Mouse (Mus musculus) lung, postnatal 0 days (tissue): ENCODE data around the gene Slc12a3. TPM values are rescaled to one million over a fixed set of nuclear protein-coding genes. Genes with fewer than 3 reads are reported as not detected.

Experiments used
- ATAC-seq: fragments of 200-750 bp; cut with Nextera tagmentation; 2 replicates; pipeline ENCODE4 v1.8.0; 2017; ENCODE audit warnings: moderate library complexity
- DNase-seq: peaks from one replicate; pipeline ENCODE4 v3.0.0-alpha.2; 2016; ENCODE audit warnings: low spot score
- H3K27ac ChIP-seq: fragments of 300-500 bp; sonication (generic); 2 replicates; pipeline ENCODE4 v1.5.1; 2014; ENCODE audit warnings: antibody characterized with exemption, mild to moderate bottlenecking, low read length, mixed read lengths
- H3K27me3 ChIP-seq: fragments of 300-500 bp; sonication (generic); replicated peaks from 2 replicates; pipeline ENCODE4 v1.6.1; 2014; ENCODE audit warnings: low read length, mixed read lengths; ENCODE audit not compliant: insufficient read depth
- H3K36me3 ChIP-seq: fragments of 300-500 bp; sonication (generic); 2 replicates; pipeline ENCODE4 v1.6.1; 2014; ENCODE audit warnings: low read length, mixed read lengths; ENCODE audit not compliant: insufficient read depth
- H3K4me1 ChIP-seq: fragments of 300-500 bp; sonication (generic); 2 replicates; pipeline ENCODE4 v1.6.1; 2014; ENCODE audit warnings: antibody characterized with exemption, low read depth, low read length, mixed read lengths; ENCODE audit not compliant: insufficient read depth
- H3K4me2 ChIP-seq: fragments of 300-500 bp; sonication (generic); replicated peaks from 2 replicates; pipeline ENCODE4 v1.6.1; 2014; ENCODE audit warnings: low read depth, mild to moderate bottlenecking, low read length, moderate library complexity, mixed read lengths
- H3K4me3 ChIP-seq: fragments of 300-500 bp; sonication (generic); 2 replicates; pipeline ENCODE4 v1.5.1; 2014; ENCODE audit warnings: low read depth, low read length
- H3K9ac ChIP-seq: fragments of 300-500 bp; sonication (generic); replicated peaks from 2 replicates; pipeline ENCODE4 v1.6.1; 2014; ENCODE audit warnings: low read depth, mild to moderate bottlenecking
- H3K9me3 ChIP-seq: fragments of 300-500 bp; sonication (generic); 2 replicates; pipeline ENCODE4 v1.6.1; 2016; ENCODE audit warnings: low read length, mixed read lengths
- CTCF ChIP-seq: IDR thresholded peaks from 2 replicates; pipeline ENCODE4 v1.5.1; 2016; ENCODE audit warnings: antibody characterized with exemption, mild to moderate bottlenecking
- EP300 ChIP-seq: IDR thresholded peaks from 2 replicates; pipeline ENCODE4 v1.6.1; 2016; ENCODE audit warnings: antibody characterized with exemption, mild to moderate bottlenecking, control low read depth
- WGBS: fragments of 180-500 bp; shearing (Covaris S2); extraction: QIAGEN DNeasy Blood & Tissue Kit; methylation state at CpG from one replicate; pipeline ENCODE4 v1.1.7; 2014; 5-methylcytosine and 5-hydroxymethylcytosine counted together
- polyA plus RNA-seq: library from polyadenylated mRNA; unstranded; fragments of >200 nt; fragmentation: Nextera tagmentation; extraction: Ambion mirVana; gene quantifications from 2 replicates; pipeline ENCODE4 v1.2.1, GENCODE M21; 2015

The Slc12a3 gene
- polyA plus RNA-seq, 1 experiment from 2014 or later = 0.12 TPM

- Histone ChIP-seq H3K4me3 (no peak overlapping the region), H3K36me3 (no peaks in the 10 kb centered on the region), H3K27me3 (no peaks in the 10 kb centered on the region), H3K9ac (no peak overlapping the region), H3K4me2 (no peak overlapping the region), H3K9me3 (no peaks in the 10 kb centered on the region), H3K27ac (peak overlapping the region; percentile 95), H3K4me1 (peaks cover 18% of the 10 kb centered on the region)
- TF ChIP-seq EP300 (peak; percentile 90), CTCF (no peak)
- ATAC-seq = peak; percentile 87
- DNase-seq = peak; percentile 89
- WGBS = 43% methylated on average over 7 of the region's 7 CpGs
These were observed 25.1 kb downstream of the Slc12a3 start for GRCm38 (mm10) chr8:94354069-94354531.

DNA sequence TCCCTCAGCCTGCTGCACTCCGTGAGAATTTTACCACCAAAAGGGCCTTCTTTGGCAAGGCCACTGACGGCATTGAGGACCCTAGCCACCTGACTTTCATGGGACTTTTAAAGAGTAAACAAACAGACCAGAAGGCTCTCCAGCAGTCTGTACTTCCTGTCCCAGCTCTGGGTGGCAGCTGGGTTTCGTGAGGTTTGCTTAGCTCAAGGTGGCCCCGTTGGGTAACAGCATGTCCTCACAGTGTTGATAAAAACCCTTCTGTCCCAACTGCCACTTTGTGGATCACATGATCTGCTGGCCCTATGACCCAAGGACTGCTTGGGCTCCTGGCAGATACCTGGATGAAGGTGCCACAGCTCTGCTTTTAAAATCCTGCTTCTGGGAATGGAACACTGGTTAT lies 25.6 kb downstream of the Slc12a3 start:
- H3K27me3 ChIP-seq = no peaks in the 10 kb centered on the region
- H3K4me3 ChIP-seq = no peak overlapping the region
- H3K9me3 ChIP-seq = no peaks in the 10 kb centered on the region
- H3K9ac ChIP-seq = no peak overlapping the region
- 19% methylated on average over 4 of the region's 4 CpGs for WGBS
- peak; percentile 92 for DNase-seq
- peak overlapping the region; percentile 95 for H3K27ac ChIP-seq
- H3K36me3 ChIP-seq = no peaks in the 10 kb centered on the region
- H3K4me1 ChIP-seq = peaks cover 19% of the 10 kb centered on the region
- TF ChIP-seq CTCF = no peak
- TF ChIP-seq EP300 = peak; percentile 98
- peak; percentile 91 for ATAC-seq
- H3K4me2 ChIP-seq = no peak overlapping the region

GRCm38 (mm10) chr8:94357220-94357619 lies 28.2 kb downstream of the Slc12a3 start:
- H3K4me1 ChIP-seq = peaks cover 26% of the 10 kb centered on the region
- H3K9me3 ChIP-seq = no peaks in the 10 kb centered on the region
- 0 out of 2 replicates have a peak overlapping the region, but pooled peaks have one; percentile 64 for H3K27ac ChIP-seq
- H3K4me3 ChIP-seq = no peak overlapping the region
- ATAC-seq = no peak
- no peaks in the 10 kb centered on the region for H3K36me3 ChIP-seq
- no peaks in the 10 kb centered on the region for H3K27me3 ChIP-seq
- no peak overlapping the region for H3K9ac ChIP-seq
- no peak for TF ChIP-seq CTCF
- no peak for TF ChIP-seq EP300
- whole genome bisulfite sequencing = 47% methylated on average over 6 of the region's 6 CpGs
- no peak overlapping the region for H3K4me2 ChIP-seq
- DNase-seq = no peak

GRCm38 (mm10) chr8:94358541-94358940 lies 29.5 kb downstream of the Slc12a3 start:
- Histone ChIP-seq H3K4me2 (no peak overlapping the region), H3K27ac (peak overlapping the region; percentile 64), H3K27me3 (no peaks in the 10 kb centered on the region), H3K9me3 (no peaks in the 10 kb centered on the region), H3K4me3 (no peak overlapping the region), H3K9ac (no peak overlapping the region), H3K4me1 (peaks cover 37% of the 10 kb centered on the region), H3K36me3 (no peaks in the 10 kb centered on the region)
- ATAC-seq = peak; percentile 36
- WGBS = 16% methylated on average over 5 of the region's 5 CpGs
- peak; percentile 89 for DNase-seq
- TF ChIP-seq EP300 = peak; percentile 93
- TF ChIP-seq CTCF = no peak

DNA sequence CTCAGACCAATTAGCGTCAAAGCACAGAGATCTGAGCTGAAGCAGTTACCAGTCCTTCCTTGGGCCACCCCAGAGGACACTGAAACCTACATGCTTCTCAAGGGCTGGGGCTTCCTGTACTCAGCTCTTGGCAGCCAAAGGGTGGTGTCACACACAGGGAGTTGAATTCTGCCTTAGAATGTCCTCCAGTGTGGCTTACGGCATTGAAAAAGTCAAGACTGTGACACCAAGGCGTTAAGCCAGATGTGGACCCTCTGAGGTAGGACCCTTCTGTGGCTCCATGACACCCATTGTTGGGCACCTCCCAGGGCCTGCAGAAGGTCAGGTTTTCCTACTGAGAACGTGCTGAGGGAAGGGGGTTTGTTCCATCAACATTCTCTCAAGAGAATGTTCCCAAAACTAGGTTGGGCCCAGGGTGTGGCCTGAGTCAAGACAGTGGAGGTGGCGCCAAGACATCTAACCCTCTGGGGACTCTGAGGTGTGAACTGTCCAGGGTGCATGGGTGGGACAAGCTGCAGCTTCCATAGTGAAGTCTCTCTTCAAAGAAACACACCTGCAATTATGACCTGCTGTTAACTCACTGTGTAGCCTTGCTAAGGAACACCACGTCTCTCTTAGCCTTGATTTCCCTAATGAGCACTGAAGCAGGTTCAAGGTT lies 32.9 kb downstream of the Slc12a3 start:
- H3K9me3 ChIP-seq = no peaks in the 10 kb centered on the region
- H3K27ac ChIP-seq = peak overlapping the region; percentile 93
- no peak overlapping the region for H3K4me3 ChIP-seq
- no peaks in the 10 kb centered on the region for H3K36me3 ChIP-seq
- no peak overlapping the region for H3K9ac ChIP-seq
- peaks cover 34% of the 10 kb centered on the region for H3K4me1 ChIP-seq
- H3K27me3 ChIP-seq = no peaks in the 10 kb centered on the region
- 68% methylated on average over 6 of the region's 6 CpGs for WGBS
- TF ChIP-seq EP300 (peak; percentile 18; the same call in 1 of the 2 replicates), CTCF (no peak)
- peak; percentile 44 for DNase-seq
- no peak overlapping the region for H3K4me2 ChIP-seq
- no peak for ATAC-seq

DNA sequence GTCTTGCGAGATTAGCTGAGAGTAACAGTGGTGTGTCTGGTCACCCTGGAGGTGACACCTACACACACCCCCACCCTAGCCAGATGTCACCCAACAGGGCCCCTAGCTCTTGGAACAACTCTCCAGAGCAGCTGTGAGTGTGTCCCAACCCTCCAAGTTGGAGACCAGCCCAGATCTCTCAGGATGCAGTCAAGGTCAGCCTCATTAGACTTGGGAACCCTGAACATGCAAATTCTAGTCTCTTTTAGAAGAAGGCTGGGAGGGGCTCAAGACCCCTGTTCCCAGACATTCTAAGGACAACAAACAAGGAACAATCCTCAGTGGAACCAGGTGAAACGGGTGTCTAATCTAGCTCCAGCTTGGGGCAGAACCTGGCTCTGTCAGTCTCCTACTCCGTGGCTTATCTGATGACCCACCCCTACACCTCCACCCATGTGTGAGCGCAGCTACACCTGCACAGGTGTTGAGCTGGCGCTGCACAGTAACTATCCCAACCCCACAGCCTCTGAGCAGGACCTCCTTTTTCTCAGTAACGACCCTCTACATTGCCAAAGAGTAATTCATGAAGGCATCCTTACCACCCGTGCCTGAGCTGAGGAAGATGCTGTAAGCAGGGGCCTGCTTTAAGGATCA lies 33.7 kb downstream of the Slc12a3 start:
- Histone ChIP-seq H3K4me1 (peaks cover 29% of the 10 kb centered on the region), H3K27me3 (no peaks in the 10 kb centered on the region), H3K9me3 (no peaks in the 10 kb centered on the region), H3K4me3 (no peak overlapping the region), H3K27ac (peak overlapping the region; percentile 93), H3K9ac (no peak overlapping the region; the same call in 1 of the 2 replicates), H3K4me2 (no peak overlapping the region), H3K36me3 (no peaks in the 10 kb centered on the region)
- 42% methylated on average over 7 of the region's 7 CpGs for WGBS
- no peak for TF ChIP-seq CTCF
- TF ChIP-seq EP300 = 0 out of 2 replicates have a peak, but pooled peaks have one; percentile 1
- DNase-seq (peak; percentile 87), ATAC-seq (peak; percentile 69)
